Mouse (Mus musculus): ENCODE measurements around the gene Tnrc6c. TPM values are rescaled to one million over a fixed set of nuclear protein-coding genes. Genes with fewer than 3 reads are reported as not detected.

Gene Tnrc6c
- polyA plus RNA-seq, 1 experiment from 2014 or later: 25.0 TPM

DNA sequence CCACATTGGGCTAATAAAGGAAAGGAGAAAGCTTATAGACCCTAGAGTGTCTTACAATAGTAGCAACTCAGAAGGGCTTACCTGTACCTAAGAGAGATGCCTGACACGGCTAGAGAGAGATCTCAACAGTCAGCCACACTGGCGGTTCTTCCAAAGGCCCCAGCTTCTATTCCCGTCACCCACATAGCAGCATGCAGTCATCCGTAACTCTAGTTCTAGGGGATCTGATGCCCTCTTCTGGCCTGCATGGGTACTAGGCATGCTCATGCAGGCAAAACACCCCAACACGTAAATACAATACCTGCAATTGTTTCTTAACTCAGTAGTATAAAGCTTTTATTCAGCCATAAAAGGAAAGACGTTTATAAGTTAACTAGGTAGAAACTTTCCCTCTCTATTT is 59.3 kb downstream of the Tnrc6c start:
- no peak for ATAC-seq (ENCODE audit: low FRiP score)
- peaks cover 3% of the 10 kb centered on the region; the same call in 1 of the 2 replicates for H3K9me3 ChIP-seq
- H3K36me3 ChIP-seq (replicated peaks): peaks cover 54% of the 10 kb centered on the region
- H3K4me2 ChIP-seq: no peak overlapping the region
- no peak overlapping the region for H3K9ac ChIP-seq
- 88% methylated on average over 6 of the region's 6 CpGs for WGBS
- H3K4me3 ChIP-seq (replicated peaks): no peak overlapping the region
- H3K4me1 ChIP-seq: no peaks in the 10 kb centered on the region
- H3K27ac ChIP-seq: no peak overlapping the region
- no peaks in the 10 kb centered on the region for H3K27me3 ChIP-seq

- H3K9ac ChIP-seq: no peak overlapping the region
- H3K4me3 ChIP-seq (replicated peaks): no peak overlapping the region
- H3K27me3 ChIP-seq: no peaks in the 10 kb centered on the region
- no peaks in the 10 kb centered on the region for H3K9me3 ChIP-seq
- no peak overlapping the region for H3K4me2 ChIP-seq
- peaks cover 92% of the 10 kb centered on the region for H3K36me3 ChIP-seq (replicated peaks)
- ATAC-seq (ENCODE audit: low FRiP score): no peak
- 95% methylated on average over 3 of the region's 3 CpGs for WGBS
- no peaks in the 10 kb centered on the region for H3K4me1 ChIP-seq
- no peak overlapping the region for H3K27ac ChIP-seq
Measured at GRCm38 (mm10) chr11:117718838-117719237, 64.7 kb downstream of the Tnrc6c start.

- ATAC-seq (ENCODE audit: low FRiP score): no peak
- 92% methylated on average over 6 of the region's 6 CpGs for WGBS
- Histone ChIP-seq H3K4me3 (replicated peaks) (no peak overlapping the region), H3K9me3 (no peaks in the 10 kb centered on the region), H3K4me1 (no peaks in the 10 kb centered on the region), H3K27ac (no peak overlapping the region), H3K36me3 (replicated peaks) (peaks cover 49% of the 10 kb centered on the region), H3K4me2 (no peak overlapping the region), H3K9ac (no peak overlapping the region), H3K27me3 (no peaks in the 10 kb centered on the region)
Measured at GRCm38 (mm10) chr11:117724604-117725301, 70.7 kb downstream of the Tnrc6c start.

- no peak overlapping the region for H3K27ac ChIP-seq
- H3K4me3 ChIP-seq (replicated peaks): no peak overlapping the region
- WGBS: 94% methylated on average over 4 of the region's 4 CpGs
- no peak overlapping the region for H3K9ac ChIP-seq
- H3K9me3 ChIP-seq: no peaks in the 10 kb centered on the region
- no peaks in the 10 kb centered on the region for H3K27me3 ChIP-seq
- peaks cover 27% of the 10 kb centered on the region for H3K36me3 ChIP-seq (replicated peaks)
- no peak for ATAC-seq (ENCODE audit: low FRiP score)
- H3K4me1 ChIP-seq: no peaks in the 10 kb centered on the region
- no peak overlapping the region for H3K4me2 ChIP-seq
Measured at GRCm38 (mm10) chr11:117727031-117727430, 72.9 kb downstream of the Tnrc6c start.

- no peaks in the 10 kb centered on the region for H3K27me3 ChIP-seq
- no peak overlapping the region for H3K9ac ChIP-seq
- no peak overlapping the region for H3K4me3 ChIP-seq (replicated peaks)
- no peaks in the 10 kb centered on the region for H3K4me1 ChIP-seq
- WGBS: 91% methylated on average over 5 of the region's 5 CpGs
- ATAC-seq (ENCODE audit: low FRiP score): no peak
- no peaks in the 10 kb centered on the region for H3K9me3 ChIP-seq
- H3K4me2 ChIP-seq: no peak overlapping the region
- H3K36me3 ChIP-seq (replicated peaks): peaks cover 16% of the 10 kb centered on the region
- H3K27ac ChIP-seq: no peak overlapping the region
Measured at GRCm38 (mm10) chr11:117728245-117728644, 74.2 kb downstream of the Tnrc6c start.

GRCm38 (mm10) chr11:117728841-117729240 is 74.8 kb downstream of the Tnrc6c start:
- H3K4me2 ChIP-seq: no peak overlapping the region
- no peaks in the 10 kb centered on the region for H3K4me1 ChIP-seq
- 76% methylated on average over 1 of the region's 1 CpGs for WGBS
- H3K27ac ChIP-seq: no peak overlapping the region
- H3K9me3 ChIP-seq: no peaks in the 10 kb centered on the region
- H3K36me3 ChIP-seq (replicated peaks): peaks cover 16% of the 10 kb centered on the region
- no peak for ATAC-seq (ENCODE audit: low FRiP score)
- no peak overlapping the region for H3K9ac ChIP-seq
- H3K4me3 ChIP-seq (replicated peaks): no peak overlapping the region
- no peaks in the 10 kb centered on the region for H3K27me3 ChIP-seq

GRCm38 (mm10) chr11:117729341-117729740 is 75.3 kb downstream of the Tnrc6c start:
- H3K4me2 ChIP-seq: no peak overlapping the region
- no peaks in the 10 kb centered on the region for H3K9me3 ChIP-seq
- 95% methylated on average over 3 of the region's 3 CpGs for WGBS
- ATAC-seq (ENCODE audit: low FRiP score): no peak
- no peaks in the 10 kb centered on the region for H3K27me3 ChIP-seq
- H3K4me3 ChIP-seq (replicated peaks): no peak overlapping the region
- no peak overlapping the region for H3K27ac ChIP-seq
- H3K4me1 ChIP-seq: no peaks in the 10 kb centered on the region
- peaks cover 17% of the 10 kb centered on the region for H3K36me3 ChIP-seq (replicated peaks)
- H3K9ac ChIP-seq: no peak overlapping the region

DNA sequence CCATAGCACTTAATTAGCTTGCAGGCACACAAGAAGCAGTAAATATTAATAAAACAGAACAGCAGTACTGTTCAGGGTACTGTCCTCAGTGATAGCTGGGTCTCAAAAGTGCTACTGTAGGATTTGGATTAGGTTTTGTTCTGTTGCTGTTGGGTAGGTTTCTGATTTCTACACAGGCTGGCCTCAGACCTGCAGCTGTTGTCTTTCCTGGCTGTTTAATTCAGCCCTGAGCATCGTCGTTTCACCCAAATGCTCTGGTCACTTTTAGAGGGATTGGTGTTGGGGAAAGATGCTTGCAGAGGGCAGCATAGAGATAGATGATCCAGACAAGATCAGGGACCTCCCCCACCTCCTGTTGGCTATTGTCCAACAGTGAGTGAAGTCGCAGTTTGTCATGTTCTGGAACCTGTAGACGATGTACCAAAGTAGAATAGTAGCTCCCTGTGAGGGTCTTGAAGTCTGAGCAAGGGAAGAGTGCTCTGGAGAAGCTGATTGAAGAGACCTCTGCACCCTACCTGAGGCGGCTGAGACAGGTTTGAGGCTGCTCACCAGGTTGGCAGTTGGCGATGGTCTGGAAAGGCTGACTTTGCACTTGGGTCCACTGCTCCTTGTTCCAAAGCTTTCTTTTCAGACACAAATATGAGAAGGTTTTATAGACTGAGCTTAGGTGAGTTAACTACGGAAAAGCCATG is 75.9 kb downstream of the Tnrc6c start:
- no peak overlapping the region for H3K9ac ChIP-seq
- H3K4me1 ChIP-seq: no peaks in the 10 kb centered on the region
- WGBS: 88% methylated on average over 7 of the region's 7 CpGs
- no peaks in the 10 kb centered on the region for H3K27me3 ChIP-seq
- no peak overlapping the region for H3K27ac ChIP-seq
- no peak for ATAC-seq (ENCODE audit: low FRiP score)
- no peak overlapping the region for H3K4me3 ChIP-seq (replicated peaks)
- no peak overlapping the region for H3K4me2 ChIP-seq
- no peaks in the 10 kb centered on the region for H3K9me3 ChIP-seq
- peaks cover 20% of the 10 kb centered on the region for H3K36me3 ChIP-seq (replicated peaks)

- ATAC-seq (ENCODE audit: low FRiP score): no peak
- H3K27me3 ChIP-seq: no peaks in the 10 kb centered on the region
- H3K4me1 ChIP-seq: no peaks in the 10 kb centered on the region
- WGBS: 84% methylated on average over 4 of the region's 4 CpGs
- H3K9me3 ChIP-seq: no peaks in the 10 kb centered on the region
- peaks cover 22% of the 10 kb centered on the region for H3K36me3 ChIP-seq (replicated peaks)
- H3K4me3 ChIP-seq (replicated peaks): no peak overlapping the region
- no peak overlapping the region for H3K4me2 ChIP-seq
- H3K9ac ChIP-seq: no peak overlapping the region
- H3K27ac ChIP-seq: no peak overlapping the region
Measured at GRCm38 (mm10) chr11:117730490-117730838, 76.4 kb downstream of the Tnrc6c start.

DNA sequence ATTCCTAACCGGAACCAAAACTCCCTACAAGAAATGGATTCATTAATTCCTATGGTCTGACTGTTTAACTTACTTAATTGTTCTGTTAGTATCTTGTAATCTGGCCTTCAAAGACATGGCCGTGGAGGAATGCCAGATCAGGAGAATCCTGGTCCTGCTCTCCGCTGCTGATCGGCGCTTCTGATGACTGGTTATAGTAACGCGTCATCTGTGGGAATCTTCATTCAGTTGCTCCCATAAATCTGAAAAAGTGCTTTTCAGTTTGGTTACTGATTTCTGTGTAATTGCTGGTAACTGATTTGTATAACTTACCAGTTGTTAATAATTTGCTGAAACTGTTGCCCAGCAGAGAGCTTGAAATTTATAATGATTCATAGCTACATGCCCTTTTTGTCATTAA is 77.4 kb downstream of the Tnrc6c start:
- H3K9ac ChIP-seq: no peak overlapping the region
- H3K27me3 ChIP-seq: no peaks in the 10 kb centered on the region
- no peak for ATAC-seq (ENCODE audit: low FRiP score)
- peaks cover 29% of the 10 kb centered on the region for H3K36me3 ChIP-seq (replicated peaks)
- no peaks in the 10 kb centered on the region for H3K4me1 ChIP-seq
- H3K4me2 ChIP-seq: no peak overlapping the region
- WGBS: 93% methylated on average over 7 of the region's 7 CpGs
- H3K27ac ChIP-seq: no peak overlapping the region
- H3K9me3 ChIP-seq: no peaks in the 10 kb centered on the region
- H3K4me3 ChIP-seq (replicated peaks): no peak overlapping the region

GRCm38 (mm10) chr11:117736037-117736689 is 82.1 kb downstream of the Tnrc6c start:
- no peak overlapping the region for H3K4me3 ChIP-seq (replicated peaks)
- H3K9me3 ChIP-seq: no peaks in the 10 kb centered on the region
- 80% methylated on average over 5 of the region's 5 CpGs for WGBS
- no peaks in the 10 kb centered on the region for H3K27me3 ChIP-seq
- H3K9ac ChIP-seq: no peak overlapping the region
- no peak overlapping the region for H3K4me2 ChIP-seq
- no peak overlapping the region for H3K27ac ChIP-seq
- no peaks in the 10 kb centered on the region for H3K4me1 ChIP-seq
- H3K36me3 ChIP-seq (replicated peaks): peaks cover 76% of the 10 kb centered on the region
- ATAC-seq (ENCODE audit: low FRiP score): no peak

DNA sequence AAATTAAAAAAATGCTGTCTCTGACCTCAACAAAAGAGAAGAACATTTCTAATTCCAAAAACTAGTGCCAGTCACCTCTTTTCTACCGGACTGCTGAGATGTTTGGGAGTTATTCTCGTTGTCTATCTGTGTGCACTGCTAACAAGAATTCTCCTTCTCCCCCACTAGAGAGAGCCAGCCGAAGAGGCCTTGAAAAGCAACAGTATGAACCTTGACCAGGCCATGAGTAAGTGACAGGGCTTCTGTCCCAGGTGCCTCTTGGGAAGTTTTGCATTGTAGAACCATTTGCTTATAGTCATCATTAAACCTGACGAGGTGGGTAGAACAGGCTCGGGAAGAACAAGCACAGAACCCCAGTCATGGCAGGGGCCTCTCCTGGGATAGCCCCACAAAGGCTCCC is 84.0 kb downstream of the Tnrc6c start:
- Histone ChIP-seq H3K27me3 (no peaks in the 10 kb centered on the region), H3K4me1 (no peaks in the 10 kb centered on the region), H3K4me3 (replicated peaks) (no peak overlapping the region), H3K9ac (no peak overlapping the region), H3K36me3 (replicated peaks) (peaks cover 95% of the 10 kb centered on the region), H3K9me3 (no peaks in the 10 kb centered on the region), H3K27ac (no peak overlapping the region), H3K4me2 (no peak overlapping the region)
- ATAC-seq (ENCODE audit: low FRiP score): no peak
- WGBS: 95% methylated on average over 5 of the region's 5 CpGs

- Histone ChIP-seq H3K4me1 (no peaks in the 10 kb centered on the region), H3K4me3 (replicated peaks) (no peak overlapping the region), H3K9ac (no peak overlapping the region), H3K4me2 (no peak overlapping the region), H3K27me3 (no peaks in the 10 kb centered on the region), H3K9me3 (no peaks in the 10 kb centered on the region), H3K36me3 (replicated peaks) (peaks cover 100% of the 10 kb centered on the region), H3K27ac (no peak overlapping the region)
- WGBS: 91% methylated on average over 6 of the region's 6 CpGs
- ATAC-seq (ENCODE audit: low FRiP score): no peak
Measured at GRCm38 (mm10) chr11:117741128-117741527, 87.0 kb downstream of the Tnrc6c start.
